Mouse (Mus musculus): ENCODE measurements at regions not wholly inside any gene's neighbourhood (a gene's known extent, or its start where the extent isn't known, plus 50 kb on each side); places are given as distances from the start of the nearest gene placed in this dataset.

- no peak for DNase-seq
Measured at GRCm38 (mm10) chr10:43794587-43794986, 107.0 kb downstream of the Qrsl1 start.

GRCm38 (mm10) chr10:43800077-43800476 is 101.5 kb downstream of the Qrsl1 start:
- DNase-seq: no peak

GRCm38 (mm10) chr10:43815291-43815690 is 86.3 kb downstream of the Qrsl1 start:
- DNase-seq: no peak

GRCm38 (mm10) chr10:43817522-43818198 is 83.9 kb downstream of the Qrsl1 start:
- no peak for DNase-seq

- DNase-seq: no peak
Measured at GRCm38 (mm10) chr10:43818623-43819022, 82.9 kb downstream of the Qrsl1 start.

- DNase-seq: no peak
Measured at GRCm38 (mm10) chr10:43819434-43819833, 82.1 kb downstream of the Qrsl1 start.

- no peak for DNase-seq
Measured at GRCm38 (mm10) chr10:43822615-43823014, 78.9 kb downstream of the Qrsl1 start.

GRCm38 (mm10) chr10:43824009-43824408 is 77.5 kb downstream of the Qrsl1 start:
- no peak for DNase-seq
